Mouse (Mus musculus) neural tube, embryonic 11.5 days (tissue): ENCODE data around the gene Ube2i. TPM values are rescaled to one million over a fixed set of nuclear protein-coding genes. Genes with fewer than 3 reads are reported as not detected.
A peak's percentile ranks its signal among the peaks of the same experiment; 100 is the strongest.
"Not testable (repeated sequence)": the region's sequence is repeated elsewhere in the genome, so short reads cannot be mapped to it uniquely, and the experiment has no call there.

Source experiments
- ATAC-seq: fragments of 200-750 bp; cut with Nextera tagmentation; 2 replicates; pipeline ENCODE4 v1.8.0; 2017; ENCODE audit warnings: moderate number of reproducible peaks, mild to moderate bottlenecking, moderate TSS enrichment, moderate library complexity; ENCODE audit not compliant: insufficient read depth, low FRiP score, low TSS enrichment
- DNase-seq: peaks from one replicate; pipeline ENCODE4 v3.0.0-alpha.2; 2015; ENCODE audit warnings: low spot score
- H3K27ac ChIP-seq: fragments of 300-500 bp; sonication (generic); 2 replicates; pipeline ENCODE4 v1.5.1; 2014; ENCODE audit warnings: low read depth, mild to moderate bottlenecking, low read length
- H3K27me3 ChIP-seq: fragments of 300-500 bp; sonication (generic); 2 replicates; pipeline ENCODE4 v1.6.1; 2014; ENCODE audit warnings: mild to moderate bottlenecking, low read length, mixed read lengths; ENCODE audit not compliant: control insufficient read depth, insufficient read depth
- H3K36me3 ChIP-seq: fragments of 300-500 bp; sonication (generic); 2 replicates; pipeline ENCODE4 v1.6.1; 2014; ENCODE audit warnings: mild to moderate bottlenecking, low read length, moderate library complexity, mixed read lengths; ENCODE audit not compliant: control insufficient read depth, insufficient read depth
- H3K4me1 ChIP-seq: fragments of 300-500 bp; sonication (generic); 2 replicates; pipeline ENCODE4 v1.6.1; 2014; ENCODE audit warnings: low read length, mixed read lengths; ENCODE audit not compliant: control insufficient read depth, insufficient read depth
- H3K4me2 ChIP-seq: fragments of 300-500 bp; sonication (generic); 2 replicates; pipeline ENCODE4 v1.6.1; 2014; ENCODE audit warnings: low read depth, mild to moderate bottlenecking, moderate library complexity
- H3K4me3 ChIP-seq: fragments of 300-500 bp; sonication (generic); 2 replicates; pipeline ENCODE4 v1.5.1; 2014; ENCODE audit warnings: low read depth, low read length
- H3K9ac ChIP-seq: fragments of 300-500 bp; sonication (generic); 2 replicates; pipeline ENCODE4 v1.6.1; 2014; ENCODE audit warnings: mild to moderate bottlenecking, low read length
- H3K9me3 ChIP-seq: fragments of 300-500 bp; sonication (generic); 2 replicates; pipeline ENCODE4 v1.6.1; 2016; ENCODE audit warnings: low read length; ENCODE audit not compliant: control insufficient read depth
- WGBS: fragments of 180-500 bp; shearing (Covaris S2); extraction: QIAGEN DNeasy Blood & Tissue Kit; methylation state at CpG from one replicate; pipeline ENCODE4 v1.1.7; 2014; 5-methylcytosine and 5-hydroxymethylcytosine counted together
- polyA plus RNA-seq: library from polyadenylated mRNA; unstranded; fragments of >200 nt; fragmentation: Nextera tagmentation; extraction: Ambion mirVana; gene quantifications from 2 replicates; pipeline ENCODE4 v1.2.1, GENCODE M21; 2014

Ube2i gene
- polyA plus RNA-seq, 1 experiment from 2014 or later = 774 TPM

- peaks cover 14% of the 10 kb centered on the region for H3K36me3 ChIP-seq
- no peaks in the 10 kb centered on the region for H3K27me3 ChIP-seq
- peaks cover 5% of the 10 kb centered on the region for H3K4me1 ChIP-seq
- WGBS = 85% methylated on average over 16 of the region's 16 CpGs
- no peak overlapping the region for H3K4me2 ChIP-seq
- DNase-seq (no peak), ATAC-seq (no peak)
- no peaks in the 10 kb centered on the region for H3K9me3 ChIP-seq
- H3K4me3 ChIP-seq = no peak overlapping the region
- H3K9ac ChIP-seq = no peak overlapping the region
- H3K27ac ChIP-seq = no peak overlapping the region
Measured at GRCm38 (mm10) chr17:25244239-25244638, 30.2 kb downstream of the Ube2i start.

GRCm38 (mm10) chr17:25243131-25243780, 31.2 kb downstream of the Ube2i start:
- ATAC-seq (no peak), DNase-seq (no peak)
- peaks cover 14% of the 10 kb centered on the region for H3K36me3 ChIP-seq
- H3K27me3 ChIP-seq = no peaks in the 10 kb centered on the region
- no peak overlapping the region for H3K27ac ChIP-seq
- H3K9ac ChIP-seq = no peak overlapping the region
- H3K9me3 ChIP-seq = no peaks in the 10 kb centered on the region
- H3K4me3 ChIP-seq = no peak overlapping the region
- no peak overlapping the region for H3K4me2 ChIP-seq
- WGBS = 90% methylated on average over 11 of the region's 11 CpGs
- peaks cover 8% of the 10 kb centered on the region for H3K4me1 ChIP-seq

- under 1% methylated on average over 80 of the region's 80 CpGs for WGBS
- peak; percentile 91 for DNase-seq
- H3K9me3 ChIP-seq = no peaks in the 10 kb centered on the region
- peaks cover 19% of the 10 kb centered on the region for H3K36me3 ChIP-seq
- H3K4me1 ChIP-seq = peaks cover 8% of the 10 kb centered on the region
- H3K27me3 ChIP-seq = no peaks in the 10 kb centered on the region
- peak within 1 kb of the TSS; percentile 85 for H3K4me3 ChIP-seq
- H3K4me2 ChIP-seq = peak within 1 kb of the TSS; percentile 89
- H3K27ac ChIP-seq = peak within 1 kb of the TSS; percentile 49
- H3K9ac ChIP-seq = peak within 1 kb of the TSS; percentile 85
- peak; percentile 75; the same call in 1 of the 2 replicates for ATAC-seq
Measured at GRCm38 (mm10) chr17:25239695-25240636, 34.5 kb downstream of the Ube2i start, which contains the start of the genes Gnptg and Tsr3. TSS of gene Gnptg (minus strand) at chr17:25240124. TSS of gene Tsr3 (plus strand) at chr17:25240170.

- DNase-seq (no peak), ATAC-seq (no peak)
- no peak overlapping the region for H3K4me3 ChIP-seq
- peaks cover 4% of the 10 kb centered on the region; the same call in 1 of the 2 replicates for H3K4me1 ChIP-seq
- no peak overlapping the region for H3K27ac ChIP-seq
- WGBS = 83% methylated on average over 9 of the region's 9 CpGs
- no peak overlapping the region for H3K9ac ChIP-seq
- peaks cover 9% of the 10 kb centered on the region; the same call in 1 of the 2 replicates for H3K36me3 ChIP-seq
- H3K9me3 ChIP-seq = no peaks in the 10 kb centered on the region
- H3K4me2 ChIP-seq = no peak overlapping the region
- H3K27me3 ChIP-seq = no peaks in the 10 kb centered on the region
Measured at GRCm38 (mm10) chr17:25235635-25236034, 38.8 kb downstream of the Ube2i start.

GRCm38 (mm10) chr17:25231621-25232020, 42.8 kb downstream of the Ube2i start:
- not testable (repeated sequence) for H3K9me3 ChIP-seq, H3K9ac ChIP-seq, H3K36me3 ChIP-seq, H3K27ac ChIP-seq, H3K27me3 ChIP-seq, H3K4me2 ChIP-seq, H3K4me3 ChIP-seq, DNase-seq, H3K4me1 ChIP-seq
- ATAC-seq = 0 out of 2 replicates have a peak, but pooled peaks have one; percentile 20
- 95% methylated on average over 5 of the region's 11 CpGs for WGBS

- ATAC-seq = no peak
- Histone ChIP-seq H3K36me3 (peaks cover 9% of the 10 kb centered on the region; the same call in 1 of the 2 replicates), H3K27me3 (no peaks in the 10 kb centered on the region)
Measured at GRCm38 (mm10) chr17:25230700-25231099, 43.7 kb downstream of the Ube2i start.

GRCm38 (mm10) chr17:25230014-25230655, 44.3 kb downstream of the Ube2i start:
- H3K4me1 ChIP-seq, H3K27ac ChIP-seq, DNase-seq, H3K4me3 ChIP-seq, H3K9me3 ChIP-seq, ATAC-seq, H3K36me3 ChIP-seq, H3K27me3 ChIP-seq, H3K4me2 ChIP-seq, H3K9ac ChIP-seq: not testable (repeated sequence)
- WGBS = 83% methylated on average over 13 of the region's 17 CpGs

More at GRCm38 (mm10) chr17:25230700-25231099, 43.7 kb downstream of the Ube2i start:
- WGBS = 96% methylated on average over 3 of the region's 3 CpGs
- H3K27ac ChIP-seq = no peak overlapping the region
- H3K4me2 ChIP-seq = no peak overlapping the region
- H3K4me1 ChIP-seq = no peaks in the 10 kb centered on the region
- H3K4me3 ChIP-seq = no peak overlapping the region
- no peaks in the 10 kb centered on the region for H3K9me3 ChIP-seq
- H3K9ac ChIP-seq = no peak overlapping the region
- DNase-seq = no peak

- 87% methylated on average over 5 of the region's 5 CpGs for WGBS
- Histone ChIP-seq H3K4me2 (no peak overlapping the region), H3K9me3 (no peaks in the 10 kb centered on the region), H3K9ac (no peak overlapping the region), H3K27me3 (no peaks in the 10 kb centered on the region), H3K27ac (no peak overlapping the region), H3K36me3 (no peaks in the 10 kb centered on the region; the same call in 1 of the 2 replicates), H3K4me3 (no peak overlapping the region), H3K4me1 (no peaks in the 10 kb centered on the region)
- DNase-seq (no peak), ATAC-seq (no peak)
Measured at GRCm38 (mm10) chr17:25227991-25228390, 46.4 kb downstream of the Ube2i start.
